Mouse (Mus musculus) C2C12 (cell line): ENCODE data around the gene Iqsec1. TPM values are rescaled to one million over a fixed set of nuclear protein-coding genes. Genes with fewer than 3 reads are reported as not detected.
"Not testable (repeated sequence)": the region's sequence is repeated elsewhere in the genome, so short reads cannot be mapped to it uniquely, and the experiment has no call there.

Experiments used
- H3K27me3 ChIP-seq: one replicate; pipeline ENCODE4 v1.6.1; 2011; ENCODE audit not compliant: control insufficient read depth, insufficient read depth, insufficient read length
- H3K36me3 ChIP-seq: one replicate; pipeline ENCODE4 v1.6.1; 2011; ENCODE audit not compliant: control insufficient read depth, insufficient read depth
- H3K4me3 ChIP-seq: one replicate; pipeline ENCODE4 v1.5.1; 2011; ENCODE audit warnings: mild to moderate bottlenecking, control low read depth; ENCODE audit not compliant: poor library complexity, insufficient read depth, severe bottlenecking
- H3K79me2 ChIP-seq: one replicate; pipeline ENCODE4 v1.6.1; 2011; ENCODE audit not compliant: control insufficient read depth, insufficient read depth
- H3K79me3 ChIP-seq: one replicate; pipeline ENCODE4 v1.6.1; 2011; ENCODE audit warnings: low read depth, control low read depth
- H3ac ChIP-seq: one replicate; pipeline ENCODE3; 2011; ENCODE audit warnings: low read depth; ENCODE audit not compliant: control insufficient read depth, insufficient read length
- CEBPB ChIP-seq: IDR thresholded peaks from one replicate; pipeline ENCODE4 v1.6.1; 2011; ENCODE audit warnings: low read depth, mild to moderate bottlenecking, control low read depth, moderate library complexity
- CTCF ChIP-seq: IDR thresholded peaks from one replicate; pipeline ENCODE4 v1.5.1; 2011; ENCODE audit not compliant: control insufficient read depth, insufficient read depth, insufficient read length
- FOSL1 ChIP-seq: IDR thresholded peaks from one replicate; pipeline ENCODE4 v1.8.0; 2011; ENCODE audit warnings: mild to moderate bottlenecking, low read length; ENCODE audit not compliant: poor library complexity, insufficient read depth, severe bottlenecking
- MAX ChIP-seq: IDR thresholded peaks from one replicate; pipeline ENCODE4 v1.6.1; 2011; ENCODE audit warnings: mild to moderate bottlenecking, control low read depth
- MYOD1 ChIP-seq: IDR thresholded peaks from one replicate; pipeline ENCODE4 v1.6.1; 2011; ENCODE audit warnings: low read depth; ENCODE audit not compliant: control insufficient read depth, insufficient read length
- MYOG ChIP-seq: IDR thresholded peaks from one replicate; pipeline ENCODE4 v1.6.1; 2011; ENCODE audit not compliant: control insufficient read depth, insufficient read length; ENCODE audit errors: extremely low read depth
- USF1 ChIP-seq: IDR thresholded peaks from one replicate; pipeline ENCODE4 v1.6.1; 2011; ENCODE audit warnings: low read depth, mild to moderate bottlenecking, control low read depth, moderate library complexity
- polyA plus RNA-seq: library from polyadenylated mRNA; unstranded; fragments of >200 nt; fragmentation: generic; extraction: Trizol; gene quantifications from one replicate; pipeline ENCODE4 v1.2.1, GENCODE M21; 2012; ENCODE audit warnings: missing spikeins

Gene Iqsec1
- polyA plus RNA-seq, 1 experiment: 20.6 TPM

GRCm38 (mm10) chr6:90649279-90649678 lies 339.2 kb downstream of the Iqsec1 start:
- H3K4me3 ChIP-seq: no peak overlapping the region
- H3K27me3 ChIP-seq: peaks cover under 1% of the 10 kb centered on the region
- H3K79me2 ChIP-seq: no peaks in the 10 kb centered on the region
- no peaks in the 10 kb centered on the region for H3K79me3 ChIP-seq
- no peaks in the 10 kb centered on the region for H3K36me3 ChIP-seq
- no peak overlapping the region for H3ac ChIP-seq
- TF ChIP-seq CTCF (no peak), FOSL1 (no peak), MYOD1 (no peak)

GRCm38 (mm10) chr6:90648391-90648790 lies 340.1 kb downstream of the Iqsec1 start:
- TF ChIP-seq MYOD1 (no peak), MAX (no peak), CTCF (no peak), MYOG (no peak)
- Histone ChIP-seq H3K36me3 (no peaks in the 10 kb centered on the region), H3K79me3 (no peaks in the 10 kb centered on the region), H3K27me3 (peaks cover 4% of the 10 kb centered on the region), H3K4me3 (no peak overlapping the region), H3ac (no peak overlapping the region), H3K79me2 (no peaks in the 10 kb centered on the region)

- Histone ChIP-seq H3K27me3 (peaks cover 4% of the 10 kb centered on the region), H3K79me3 (no peaks in the 10 kb centered on the region), H3K79me2 (no peaks in the 10 kb centered on the region), H3K4me3 (no peak overlapping the region), H3K36me3 (no peaks in the 10 kb centered on the region), H3ac (no peak overlapping the region)
- TF ChIP-seq CEBPB: no peak
- no peak for TF ChIP-seq MYOD1
- no peak for TF ChIP-seq MAX
- TF ChIP-seq MYOG: no peak
- TF ChIP-seq USF1: no peak
- TF ChIP-seq FOSL1: no peak
- no peak for TF ChIP-seq CTCF
Measured at GRCm38 (mm10) chr6:90644965-90645364, 343.5 kb downstream of the Iqsec1 start.

- H3ac ChIP-seq: no peak overlapping the region
- no peak overlapping the region for H3K4me3 ChIP-seq
- no peaks in the 10 kb centered on the region for H3K79me3 ChIP-seq
- TF ChIP-seq CTCF: no peak
- no peak for TF ChIP-seq MYOD1
- no peak for TF ChIP-seq MAX
- no peak for TF ChIP-seq CEBPB
- TF ChIP-seq FOSL1: no peak
- no peak for TF ChIP-seq USF1
- TF ChIP-seq MYOG: no peak
- no peaks in the 10 kb centered on the region for H3K79me2 ChIP-seq
- H3K27me3 ChIP-seq: peaks cover 4% of the 10 kb centered on the region
- no peaks in the 10 kb centered on the region for H3K36me3 ChIP-seq
Measured at GRCm38 (mm10) chr6:90643057-90643456, 345.4 kb downstream of the Iqsec1 start.

- no peak overlapping the region for H3K4me3 ChIP-seq
- no peaks in the 10 kb centered on the region for H3K79me2 ChIP-seq
- H3K79me3 ChIP-seq: no peaks in the 10 kb centered on the region
- TF ChIP-seq FOSL1 (no peak), MYOD1 (no peak), MYOG (no peak), USF1 (no peak), MAX (no peak), CEBPB (no peak), CTCF (no peak)
- no peaks in the 10 kb centered on the region for H3K27me3 ChIP-seq
- H3K36me3 ChIP-seq: no peaks in the 10 kb centered on the region
- H3ac ChIP-seq: no peak overlapping the region
Measured at GRCm38 (mm10) chr6:90635611-90636010, 352.9 kb downstream of the Iqsec1 start.

- Histone ChIP-seq H3K79me2 (no peaks in the 10 kb centered on the region), H3ac (no peak overlapping the region), H3K27me3 (no peaks in the 10 kb centered on the region), H3K4me3 (no peak overlapping the region), H3K36me3 (no peaks in the 10 kb centered on the region), H3K79me3 (no peaks in the 10 kb centered on the region)
- TF ChIP-seq CEBPB (no peak), MAX (no peak), USF1 (no peak), CTCF (no peak), MYOG (no peak), FOSL1 (no peak), MYOD1 (no peak)
Measured at GRCm38 (mm10) chr6:90635081-90635480, 353.4 kb downstream of the Iqsec1 start.

GRCm38 (mm10) chr6:90632526-90632925 lies 356.0 kb downstream of the Iqsec1 start:
- H3K36me3 ChIP-seq, H3ac ChIP-seq, H3K4me3 ChIP-seq, H3K27me3 ChIP-seq, H3K79me2 ChIP-seq, H3K79me3 ChIP-seq: not testable (repeated sequence)
